Mouse (Mus musculus): ENCODE data around the gene Pimreg. TPM values are rescaled to one million over a fixed set of nuclear protein-coding genes. Genes with fewer than 3 reads are reported as not detected.

The Pimreg gene
- total RNA-seq, 2 experiments from 2014 or later = 1.1 to 2.5 TPM

- DNase-seq (ENCODE audit: low spot score in 2 of 2) = peak; percentile 75 to 83
- intact Hi-C loops (cut with DNase I) = loop anchor here (5.0 kb wide), 2 partner anchors 40 to 85 kb away; partner anchors contain the start of gene Pitpnm3
These were observed 10.8 kb downstream of the Pimreg start for GRCm38 (mm10) chr11:72052636-72053035.

- no peak for DNase-seq (ENCODE audit: low spot score in 2 of 2)
- intact Hi-C loops (cut with DNase I) = no loop called here
These were observed 13.3 kb downstream of the Pimreg start for GRCm38 (mm10) chr11:72055176-72055575.

- no peak for DNase-seq (ENCODE audit: low spot score in 2 of 2)
- intact Hi-C loops (cut with DNase I) = no loop called here
These were observed 15.3 kb downstream of the Pimreg start for GRCm38 (mm10) chr11:72057166-72057565.

- intact Hi-C loops (cut with DNase I) = no loop called here
- DNase-seq (ENCODE audit: low spot score in 2 of 2) = no peak
These were observed 18.6 kb downstream of the Pimreg start for GRCm38 (mm10) chr11:72060416-72060815.

GRCm38 (mm10) chr11:72061093-72061620 is 19.3 kb downstream of the Pimreg start:
- intact Hi-C loops (cut with DNase I) = no loop called here
- no peak for DNase-seq (ENCODE audit: low spot score in 2 of 2)

- no peak for DNase-seq (ENCODE audit: low spot score in 2 of 2)
- intact Hi-C loops (cut with DNase I) = no loop called here
These were observed 22.6 kb downstream of the Pimreg start for GRCm38 (mm10) chr11:72064414-72064813.

- peak; percentile 41 to 45 for DNase-seq (ENCODE audit: low spot score in 2 of 2)
- intact Hi-C loops (cut with DNase I) = no loop called here
These were observed 23.3 kb downstream of the Pimreg start for GRCm38 (mm10) chr11:72065103-72065502.

GRCm38 (mm10) chr11:72066330-72066729 is 24.5 kb downstream of the Pimreg start:
- intact Hi-C loops (cut with DNase I) = no loop called here
- no peak for DNase-seq (ENCODE audit: low spot score in 2 of 2)

GRCm38 (mm10) chr11:72067326-72067725 is 25.5 kb downstream of the Pimreg start:
- intact Hi-C loops (cut with DNase I) = no loop called here
- no peak for DNase-seq (ENCODE audit: low spot score in 2 of 2)

- intact Hi-C loops (cut with DNase I) = no loop called here
- DNase-seq (ENCODE audit: low spot score in 2 of 2) = peak; percentile 47 to 64
These were observed 26.2 kb downstream of the Pimreg start for GRCm38 (mm10) chr11:72068026-72068425.

- no peak for DNase-seq (ENCODE audit: low spot score in 2 of 2)
- intact Hi-C loops (cut with DNase I) = no loop called here
These were observed 28.9 kb downstream of the Pimreg start for GRCm38 (mm10) chr11:72070733-72071132.

GRCm38 (mm10) chr11:72072331-72072905 is 30.6 kb downstream of the Pimreg start:
- DNase-seq (ENCODE audit: low spot score in 2 of 2) = no peak

GRCm38 (mm10) chr11:72074230-72074629 is 32.4 kb downstream of the Pimreg start:
- intact Hi-C loops (cut with DNase I) = no loop called here
- peak in 1 of 2 experiments; percentile 44 for DNase-seq (ENCODE audit: low spot score in 2 of 2)

More at GRCm38 (mm10) chr11:72072331-72072905, 30.6 kb downstream of the Pimreg start:
- intact Hi-C loops (cut with DNase I) = no loop called here

- no peak for DNase-seq (ENCODE audit: low spot score in 2 of 2)
- intact Hi-C loops (cut with DNase I) = no loop called here
These were observed 36.2 kb downstream of the Pimreg start for GRCm38 (mm10) chr11:72078056-72078455.

- intact Hi-C loops (cut with DNase I) = no loop called here
- peak in 1 of 2 experiments; percentile 30 for DNase-seq (ENCODE audit: low spot score in 2 of 2)
These were observed 36.8 kb downstream of the Pimreg start for GRCm38 (mm10) chr11:72078647-72079046.

GRCm38 (mm10) chr11:72080461-72080860 is 38.6 kb downstream of the Pimreg start:
- DNase-seq (ENCODE audit: low spot score in 2 of 2) = no peak
- intact Hi-C loops (cut with DNase I) = loop anchor here (5.0 kb wide), 1 partner anchor 52 kb away; no protein-coding TSS in a partner anchor

GRCm38 (mm10) chr11:72082601-72083000 is 40.8 kb downstream of the Pimreg start:
- no peak for DNase-seq (ENCODE audit: low spot score in 2 of 2)
- intact Hi-C loops (cut with DNase I) = loop anchor here (5.0 kb wide), 1 partner anchor 50 kb away; no protein-coding TSS in a partner anchor

- intact Hi-C loops (cut with DNase I) = loop anchor here (5.0 kb wide), 1 partner anchor 48 kb away; no protein-coding TSS in a partner anchor
- DNase-seq (ENCODE audit: low spot score in 2 of 2) = peak in 1 of 2 experiments; percentile 53
These were observed 42.5 kb downstream of the Pimreg start for GRCm38 (mm10) chr11:72084337-72084736.

GRCm38 (mm10) chr11:72086251-72087046 is 44.6 kb downstream of the Pimreg start:
- intact Hi-C loops (cut with DNase I) = no loop called here
- peak; percentile 72 to 84 for DNase-seq (ENCODE audit: low spot score in 2 of 2)

- no peak for DNase-seq (ENCODE audit: low spot score in 2 of 2)
These were observed 50.6 kb downstream of the Pimreg start for GRCm38 (mm10) chr11:72092390-72092789.

More at GRCm38 (mm10) chr11:72092390-72092789, 50.6 kb downstream of the Pimreg start:
- intact Hi-C loops (cut with DNase I) = loop anchor here (5.0 kb wide), 1 partner anchor 40 kb away; no protein-coding TSS in a partner anchor
